Mouse (Mus musculus): Measurements from ENCODE around the gene Tmem268. TPM values are rescaled to one million over a fixed set of nuclear protein-coding genes. Genes with fewer than 3 reads are reported as not detected.

The Tmem268 gene
- polyA plus RNA-seq, 2 experiments from 2014 or later, result 20.8 to 32.9 TPM

- no peak for ATAC-seq
Observed at GRCm38 (mm10) chr4:63604945-63605344, 46.4 kb downstream of the Tmem268 start, which contains the start of gene Gm11213. Gm11213 (minus strand) TSS chr4:63605261.

GRCm38 (mm10) chr4:63605545-63605944, 47.0 kb downstream of the Tmem268 start:
- no peak for ATAC-seq

GRCm38 (mm10) chr4:63605968-63606367, 47.4 kb downstream of the Tmem268 start:
- no peak for ATAC-seq

- no peak for ATAC-seq
Observed at GRCm38 (mm10) chr4:63608391-63608790, 49.8 kb downstream of the Tmem268 start.

GRCm38 (mm10) chr4:63621861-63622260, 63.3 kb downstream of the Tmem268 start:
- ATAC-seq, result no peak

- peak; percentile 49 for ATAC-seq
Observed at GRCm38 (mm10) chr4:63622378-63622835, 63.8 kb downstream of the Tmem268 start, which contains the start of gene Tex48. Tex48 (minus strand) TSS chr4:63622428.

GRCm38 (mm10) chr4:63625563-63626080, 67.0 kb downstream of the Tmem268 start:
- no peak for ATAC-seq

GRCm38 (mm10) chr4:63627111-63627510, 68.5 kb downstream of the Tmem268 start:
- peak; percentile 71 for ATAC-seq

GRCm38 (mm10) chr4:63633181-63633580, 74.6 kb downstream of the Tmem268 start:
- ATAC-seq, result no peak

Other genes with a start within 250 kb of the Tmem268 start
- gene Orm1, start 214.2 kb upstream of the Tmem268 start, polyA plus RNA-seq (2017; shearing (Covaris generic)), result not detected
- 1 to 10 TPM in 1 of 2 experiments, under 1 TPM in 1; 0.79 to 1.2 TPM for gene Orm3, start 202.6 kb upstream of the Tmem268 start, polyA plus RNA-seq (2017; shearing (Covaris generic))
- under 1 TPM in 1 of 2 experiments, not detected in 1; 0.43 TPM for gene Orm2, start 196.3 kb upstream of the Tmem268 start, polyA plus RNA-seq (2017; shearing (Covaris generic))
- 100 to 1,000 TPM in 1 of 2 experiments, 10 to 100 TPM in 1; 95.9 to 158 TPM for gene Akna, start 155.4 kb upstream of the Tmem268 start, polyA plus RNA-seq (2017; shearing (Covaris generic))
- 1 to 10 TPM; 3.4 to 4.0 TPM for gene Whrn, start 62.8 kb upstream of the Tmem268 start, polyA plus RNA-seq (2017; shearing (Covaris generic))
- 100 to 1,000 TPM; 198 to 222 TPM for gene Atp6v1g1, start 14.0 kb upstream of the Tmem268 start, polyA plus RNA-seq (2017; shearing (Covaris generic))
- not detected for gene Gm11213, start 46.5 kb downstream of the Tmem268 start, polyA plus RNA-seq (2017; shearing (Covaris generic))
- gene Tex48, start 63.6 kb downstream of the Tmem268 start, polyA plus RNA-seq (2017; shearing (Covaris generic)), result not detected
- under 1 TPM in 1 of 2 experiments, not detected in 1; 0.67 TPM for gene Gm11214, start 104.6 kb downstream of the Tmem268 start, polyA plus RNA-seq (2017; shearing (Covaris generic))
- gene Tnfsf15, start 186.3 kb downstream of the Tmem268 start, polyA plus RNA-seq (2017; shearing (Covaris generic)), result under 1 TPM; 0.18 to 0.38 TPM

Measured in CD4-positive, CD25-positive, alpha-beta regulatory T cell, adult 4 months (primary cell).